Mouse (Mus musculus): ENCODE measurements around the gene Map1a.

Map1a gene

GRCm38 (mm10) chr2:121308997-121309416, 19.6 kb downstream of the Map1a start:
- DNase-seq (ENCODE audit: low spot score in 2 of 2): no peak

GRCm38 (mm10) chr2:121316278-121316677, 26.9 kb downstream of the Map1a start:
- no peak for DNase-seq (ENCODE audit: low spot score in 2 of 2)

- DNase-seq (ENCODE audit: low spot score in 2 of 2): no peak
Measured at GRCm38 (mm10) chr2:121323041-121323440, 33.6 kb downstream of the Map1a start.

- DNase-seq (ENCODE audit: low spot score in 2 of 2): no peak
Measured at GRCm38 (mm10) chr2:121323693-121324470, 34.5 kb downstream of the Map1a start.

GRCm38 (mm10) chr2:121329492-121329891, 40.1 kb downstream of the Map1a start:
- no peak for DNase-seq (ENCODE audit: low spot score in 2 of 2)

GRCm38 (mm10) chr2:121339057-121339456, 49.7 kb downstream of the Map1a start:
- no peak for DNase-seq (ENCODE audit: low spot score in 2 of 2)

GRCm38 (mm10) chr2:121353156-121353555, 63.8 kb downstream of the Map1a start:
- no peak for DNase-seq (ENCODE audit: low spot score in 2 of 2)

- DNase-seq (ENCODE audit: low spot score in 2 of 2): no peak
Measured at GRCm38 (mm10) chr2:121354378-121354777, 65.0 kb downstream of the Map1a start.

GRCm38 (mm10) chr2:121354820-121355592, 65.6 kb downstream of the Map1a start, which contains the start of gene Ppip5k1:
Gene Ppip5k1 (minus strand): TSS chr2:121355396.
- DNase-seq (ENCODE audit: low spot score in 2 of 2): peak; percentile 94 to 96

- DNase-seq (ENCODE audit: low spot score in 2 of 2): no peak
Measured at GRCm38 (mm10) chr2:121357494-121357893, 68.1 kb downstream of the Map1a start, which contains the start of gene Ckmt1. Gene Ckmt1 (plus strand): TSS chr2:121357714.

- no peak for DNase-seq (ENCODE audit: low spot score in 2 of 2)
Measured at GRCm38 (mm10) chr2:121357961-121358360, 68.6 kb downstream of the Map1a start.

GRCm38 (mm10) chr2:121358381-121358780, 69.0 kb downstream of the Map1a start:
- peak in 1 of 2 experiments; percentile 23 for DNase-seq (ENCODE audit: low spot score in 2 of 2)

GRCm38 (mm10) chr2:121359461-121359860, 70.1 kb downstream of the Map1a start:
- DNase-seq (ENCODE audit: low spot score in 2 of 2): no peak

All from thymus, postnatal 10 days (tissue).